Mouse (Mus musculus) liver (tissue): ENCODE data around the gene Btf3l4.

ENCODE experiments used
- DNase-seq: peaks from one replicate; pipeline ENCODE4 v3.0.0-alpha.2; 2020; ENCODE audit warnings: mixed read lengths

The Btf3l4 gene

GRCm38 (mm10) chr4:108811550-108811949, 21.9 kb downstream of the Btf3l4 start:
- no peak for DNase-seq

GRCm38 (mm10) chr4:108811142-108811541, 22.3 kb downstream of the Btf3l4 start:
- DNase-seq, result no peak

GRCm38 (mm10) chr4:108803535-108803934, 29.9 kb downstream of the Btf3l4 start:
- no peak for DNase-seq

DNA sequence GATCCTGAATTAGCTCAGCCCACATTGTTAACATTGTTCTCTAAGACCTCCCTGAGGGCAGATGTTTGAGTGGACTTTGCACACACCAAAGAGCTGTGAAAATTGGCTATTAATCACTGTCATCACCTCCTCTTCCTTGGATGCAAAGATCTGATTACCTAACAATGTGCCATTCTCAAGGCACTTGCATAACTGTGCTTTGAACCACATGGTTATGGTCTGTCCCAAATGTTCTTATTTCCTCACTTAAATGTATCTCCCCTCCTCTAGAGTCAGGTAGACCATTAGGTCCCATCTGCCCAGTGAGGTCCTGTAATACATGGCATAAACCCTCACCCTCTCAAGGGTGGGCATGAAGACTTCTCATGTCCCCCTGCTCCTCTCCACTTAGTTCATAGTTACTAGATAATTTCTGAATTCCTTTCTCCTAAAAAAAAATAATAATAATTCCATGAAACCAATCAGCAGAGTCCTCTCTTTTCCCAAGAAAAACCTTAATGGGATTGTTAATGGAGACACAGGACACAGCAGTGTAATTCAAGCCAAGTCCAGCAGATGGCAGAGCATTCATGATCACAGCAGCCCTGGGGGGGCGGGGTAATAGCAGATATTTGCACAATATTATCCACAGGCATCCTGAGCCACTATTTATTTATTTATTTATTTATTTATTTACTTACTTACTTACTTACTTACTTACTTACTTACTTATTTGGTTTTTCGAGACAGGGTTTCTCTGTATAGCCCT, 35.2 kb downstream of the Btf3l4 start:
- peak; percentile 62 for DNase-seq

DNA sequence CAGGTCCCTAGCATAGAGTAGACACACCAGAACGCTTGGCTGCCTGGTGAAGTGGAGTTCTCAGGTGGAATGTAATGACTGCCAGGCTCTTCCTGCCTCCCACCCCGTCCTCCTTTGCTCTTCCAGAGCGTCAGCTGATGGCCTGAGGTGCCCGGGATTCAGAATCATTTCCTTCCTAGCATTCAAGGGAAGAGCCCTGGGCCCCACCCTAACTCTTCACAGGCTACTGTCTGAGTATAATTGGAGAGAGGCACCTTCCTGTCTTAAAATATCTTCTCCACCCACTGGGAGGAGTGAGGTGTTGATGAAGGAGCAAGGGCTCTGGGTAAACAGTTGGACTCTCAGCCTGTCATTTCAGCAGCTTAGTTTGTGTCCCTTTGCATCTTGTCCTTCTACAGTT, 36.7 kb downstream of the Btf3l4 start:
- no peak for DNase-seq

- DNase-seq, result no peak
Measured at GRCm38 (mm10) chr4:108793941-108794340, 39.5 kb downstream of the Btf3l4 start.

DNA sequence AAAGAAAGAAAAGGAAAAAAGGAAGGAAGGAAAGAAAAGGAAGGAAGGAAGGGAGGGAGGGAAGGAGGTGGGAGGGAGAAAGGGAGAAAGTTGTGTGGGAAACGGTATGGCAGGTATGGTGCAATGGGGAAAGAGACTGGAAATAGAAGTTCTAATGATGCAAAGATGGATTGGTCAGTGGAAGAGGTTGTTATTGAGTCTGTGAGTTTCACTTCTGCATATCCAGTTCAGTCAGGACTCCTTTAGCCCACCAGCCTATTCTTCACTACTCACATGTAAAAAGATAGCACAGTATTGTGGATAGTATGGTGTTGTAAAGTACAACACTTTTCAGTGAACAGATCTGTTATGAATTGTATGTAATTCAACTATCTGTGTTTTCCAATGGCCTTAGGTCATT, 42.9 kb downstream of the Btf3l4 start:
- no peak for DNase-seq

DNA sequence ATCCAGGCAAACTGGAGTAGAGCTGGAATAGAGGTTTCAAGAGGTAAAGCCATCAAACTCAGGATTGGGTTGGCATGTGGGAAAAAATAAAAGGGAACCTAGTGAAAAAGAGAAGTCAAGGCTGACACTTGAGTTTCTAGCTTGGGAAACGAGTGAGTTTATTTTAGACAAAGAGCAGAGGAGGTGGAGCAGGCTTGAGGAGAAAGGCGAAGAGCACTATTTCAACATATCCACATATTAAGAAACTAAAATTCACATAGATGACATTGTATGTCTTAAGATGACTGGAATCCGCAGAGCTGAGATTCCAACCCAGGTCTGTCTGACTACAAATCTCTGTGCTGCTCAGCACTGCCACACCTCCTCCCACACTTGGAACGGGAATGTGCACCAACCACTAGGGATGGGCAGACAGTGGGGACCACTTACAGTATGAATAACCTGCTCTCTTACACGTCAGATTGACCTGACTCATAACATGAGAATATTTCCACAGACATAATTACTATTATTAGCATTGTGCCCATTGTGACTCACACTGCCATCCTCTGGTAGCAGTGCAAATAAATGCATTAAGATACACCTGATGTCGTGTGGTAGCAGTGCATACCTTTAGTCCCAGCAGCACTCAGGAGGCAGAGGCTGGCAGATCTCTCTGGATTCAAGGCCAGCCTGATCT, 44.0 kb downstream of the Btf3l4 start:
- no peak for DNase-seq

GRCm38 (mm10) chr4:108782421-108783085, 50.9 kb downstream of the Btf3l4 start:
- no peak for DNase-seq

DNA sequence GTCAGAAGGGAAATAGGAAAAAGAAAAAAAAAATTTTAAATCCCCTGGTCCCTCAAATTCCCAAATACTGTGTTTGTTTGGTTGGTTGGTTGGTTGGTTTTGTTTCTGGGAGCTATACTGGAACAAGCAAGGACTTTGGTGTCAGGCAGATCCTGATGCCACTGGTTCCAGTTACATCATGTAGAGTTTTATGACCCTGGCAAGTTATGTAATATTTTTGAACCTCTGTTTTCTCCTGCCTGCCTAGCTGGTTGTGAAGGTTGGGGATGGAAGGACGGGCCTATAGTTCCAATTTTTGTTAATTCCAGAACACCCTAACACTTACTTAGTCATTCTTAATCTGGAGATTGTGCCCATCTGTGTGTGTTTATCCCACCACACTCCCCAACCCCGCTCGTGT, 51.8 kb downstream of the Btf3l4 start:
- no peak for DNase-seq

GRCm38 (mm10) chr4:108780864-108781205, 52.6 kb downstream of the Btf3l4 start:
- no peak for DNase-seq

GRCm38 (mm10) chr4:108780057-108780863, 53.2 kb downstream of the Btf3l4 start, which contains the start of gene Zfyve9:
Zfyve9 (minus strand) TSS chr4:108780798.
- DNase-seq, result peak; percentile 70

DNA sequence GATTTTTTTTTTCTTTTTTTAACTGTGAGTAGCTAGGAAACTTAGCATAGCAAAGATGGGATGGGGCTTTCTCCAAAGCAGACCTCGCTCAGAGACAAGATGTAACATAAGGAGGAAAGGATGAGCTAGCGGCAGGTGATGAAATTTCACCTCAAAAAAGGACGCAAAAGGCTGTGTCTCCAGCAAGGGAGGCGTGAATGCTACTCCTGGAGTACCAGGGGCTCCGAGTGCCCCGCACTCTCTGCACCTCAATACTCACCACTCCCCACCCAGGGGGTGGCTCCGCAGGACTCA, 53.7 kb downstream of the Btf3l4 start:
- no peak for DNase-seq

DNA sequence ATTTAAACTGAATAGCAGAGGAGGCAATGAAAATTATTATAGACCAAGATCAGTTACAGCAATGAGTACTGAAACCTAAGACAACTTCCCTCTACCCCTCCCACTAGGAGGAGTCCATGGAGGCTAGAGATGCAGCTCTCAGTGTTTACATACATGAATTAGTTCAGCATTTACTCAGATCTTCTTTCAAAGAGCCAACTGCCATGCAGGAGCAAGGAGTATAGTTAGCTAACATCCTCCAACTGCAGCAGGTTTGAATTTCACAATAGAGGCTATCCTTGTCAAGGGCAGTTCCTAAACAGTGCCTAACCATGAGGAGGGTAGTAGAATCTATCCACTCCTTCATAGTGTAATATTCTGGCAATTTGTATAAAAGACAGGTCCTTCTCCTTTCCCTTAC, 64.9 kb downstream of the Btf3l4 start:
- no peak for DNase-seq
